Mouse (Mus musculus) right cerebral cortex, postnatal 25 days (tissue): Measurements from ENCODE around the gene Gm11985.

ENCODE experiments used
- DNase-seq: peaks from one replicate; pipeline ENCODE4 v3.0.0; 2022

Gm11985 gene

DNA sequence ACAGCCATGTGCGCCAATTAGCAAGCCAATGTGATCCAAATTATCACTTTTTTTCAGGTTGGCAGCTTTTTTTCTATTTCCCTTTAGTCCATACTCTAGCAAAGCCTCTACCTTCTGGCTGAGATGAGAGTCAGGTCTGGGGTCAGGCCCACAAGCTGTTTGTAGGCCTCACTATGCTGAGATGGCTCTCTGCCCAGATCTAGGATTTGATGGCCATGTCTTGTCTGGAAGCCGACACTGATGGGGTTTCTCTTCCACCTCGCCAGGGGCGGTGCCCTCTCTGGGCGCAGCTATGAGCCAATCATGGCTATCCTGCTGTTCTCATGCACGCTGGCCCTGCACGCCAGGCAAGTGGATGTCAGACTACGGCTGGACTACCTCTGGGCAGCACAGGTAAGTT is 37.9 kb downstream of the Gm11985 start:
- no peak for DNase-seq

DNA sequence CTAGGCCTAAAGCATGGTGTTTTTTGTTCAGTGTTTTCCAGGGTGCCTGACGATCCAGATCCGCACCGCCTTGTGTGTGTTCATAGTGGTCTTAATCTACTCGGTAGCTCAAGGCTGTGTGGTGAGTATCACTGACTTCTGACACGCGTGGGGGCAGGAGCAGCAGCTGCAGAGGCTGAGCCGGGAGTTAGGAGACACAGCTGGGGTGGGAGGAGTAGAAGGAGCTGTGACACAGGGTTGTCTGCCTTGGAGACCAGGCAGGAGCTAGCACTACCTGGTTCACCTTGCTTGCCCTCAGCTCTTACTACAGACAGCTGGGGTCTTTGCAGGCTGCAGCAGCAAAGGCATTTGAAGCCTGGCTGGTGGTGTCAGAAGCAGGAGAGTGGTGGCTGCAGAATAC is 38.9 kb downstream of the Gm11985 start:
- DNase-seq = no peak

DNA sequence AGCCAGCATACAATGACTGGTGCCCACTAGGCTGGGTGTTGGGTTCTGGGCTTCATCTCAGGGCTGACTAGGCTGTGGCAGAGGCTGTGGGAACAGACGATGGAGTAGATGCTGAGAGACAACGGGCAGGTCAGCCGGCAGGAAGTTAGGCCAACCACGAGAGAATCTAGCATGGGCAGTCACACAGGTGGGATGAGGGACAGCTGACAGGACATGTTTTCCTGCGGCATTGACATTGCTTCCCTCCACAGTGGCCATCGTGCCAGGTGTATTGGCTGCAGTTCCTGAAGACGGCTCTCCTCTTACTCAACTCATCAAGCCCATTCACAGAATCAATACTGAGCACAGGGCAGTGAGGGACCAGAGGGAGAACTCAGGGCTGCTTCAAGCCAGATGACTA is 40.4 kb downstream of the Gm11985 start:
- no peak for DNase-seq

DNA sequence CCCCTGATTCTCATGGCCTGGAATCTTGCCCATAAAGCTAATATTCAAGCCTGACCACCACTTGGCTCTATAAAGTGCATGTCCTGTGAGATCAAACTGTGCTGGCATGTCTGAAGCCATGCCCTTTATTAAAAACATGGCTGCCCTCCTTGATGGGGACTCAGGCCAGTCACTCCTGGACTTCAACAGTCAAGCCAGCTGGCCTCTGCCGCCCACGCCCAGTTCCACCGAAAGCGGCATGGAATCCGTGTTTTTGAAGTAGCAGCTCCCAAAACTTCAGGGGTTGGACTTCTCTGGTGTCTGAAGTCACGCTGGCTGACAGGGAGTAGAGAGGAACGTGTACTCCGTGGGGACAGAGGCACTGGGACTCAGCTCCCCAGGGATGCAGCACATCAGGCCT is 40.8 kb downstream of the Gm11985 start:
- no peak for DNase-seq

DNA sequence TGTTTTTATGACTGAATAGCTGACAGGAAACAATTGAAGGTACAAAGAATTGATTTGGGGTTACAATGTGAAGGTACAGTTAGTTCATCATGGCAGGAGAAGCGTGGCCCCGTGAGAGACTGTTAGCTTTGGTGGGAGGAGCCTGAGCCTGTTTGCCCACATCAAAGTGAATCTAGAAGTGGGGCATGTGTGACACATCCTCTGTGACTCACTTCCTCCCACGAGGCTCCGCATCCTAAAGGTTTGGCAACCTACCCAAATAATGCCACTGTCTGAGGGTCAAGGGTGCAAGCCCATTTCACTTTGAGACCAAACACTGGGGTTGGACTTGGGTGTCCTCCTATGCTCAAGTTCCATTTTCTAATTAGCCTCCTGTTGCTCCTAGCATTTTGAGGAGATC is 43.1 kb downstream of the Gm11985 start:
- DNase-seq = no peak

DNA sequence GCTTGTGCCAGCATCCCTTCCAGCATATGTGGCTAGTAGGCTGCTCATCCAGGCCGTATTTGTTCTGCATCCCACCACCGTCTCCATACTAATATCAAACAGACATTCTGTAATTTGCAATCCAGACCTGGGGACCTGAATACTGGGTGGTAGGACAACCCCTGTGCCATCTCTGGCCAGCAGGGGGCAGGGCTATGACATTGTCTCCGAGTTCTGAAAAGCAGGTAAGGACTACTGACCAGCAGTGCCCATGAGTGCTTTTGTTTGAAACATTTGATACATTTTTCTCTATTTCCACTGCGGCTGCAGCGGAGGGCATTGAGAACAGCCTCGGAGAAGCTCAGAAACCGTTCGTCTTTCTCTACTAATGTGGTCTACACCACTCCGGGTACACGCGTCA is 44.0 kb downstream of the Gm11985 start:
- no peak for DNase-seq

DNA sequence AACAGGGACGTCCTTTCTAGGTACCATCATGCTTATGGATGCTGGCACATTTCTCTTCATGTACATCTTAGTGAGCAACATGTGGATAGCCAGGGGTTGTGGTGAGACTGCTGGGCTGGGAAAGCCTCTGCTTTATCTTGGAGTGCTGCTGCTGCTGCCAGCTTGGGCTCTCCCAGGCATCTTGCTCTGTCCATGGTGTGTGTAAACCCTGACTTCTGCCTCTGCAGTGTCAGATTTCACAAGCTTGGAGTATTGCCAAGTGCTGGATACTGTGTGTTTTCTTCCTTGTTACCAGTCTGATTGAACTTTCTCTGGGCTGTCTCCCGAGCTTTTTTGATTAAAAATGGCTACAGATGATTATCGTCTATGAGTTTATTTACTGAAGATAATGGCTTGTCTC is 45.6 kb downstream of the Gm11985 start:
- no peak for DNase-seq

DNA sequence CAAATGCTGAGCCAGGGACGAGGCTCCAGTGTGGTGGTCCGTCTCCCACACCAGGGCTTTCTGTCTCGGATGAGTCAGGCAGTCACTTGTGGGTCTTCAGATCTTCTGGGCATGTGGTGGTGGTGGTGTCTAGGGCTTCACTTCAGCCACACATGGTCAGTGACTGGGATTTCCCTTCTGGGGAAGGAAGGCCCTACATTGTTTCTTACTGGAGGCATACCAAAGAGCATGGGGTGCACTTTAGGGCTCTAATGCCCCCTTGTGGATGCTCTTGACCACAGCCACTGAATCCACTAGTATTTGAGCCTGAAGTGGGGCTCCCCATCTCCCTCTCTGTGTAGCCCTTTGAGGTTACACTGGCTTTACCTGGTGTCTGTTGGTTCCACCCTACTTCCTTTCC is 47.9 kb downstream of the Gm11985 start:
- no peak for DNase-seq

DNA sequence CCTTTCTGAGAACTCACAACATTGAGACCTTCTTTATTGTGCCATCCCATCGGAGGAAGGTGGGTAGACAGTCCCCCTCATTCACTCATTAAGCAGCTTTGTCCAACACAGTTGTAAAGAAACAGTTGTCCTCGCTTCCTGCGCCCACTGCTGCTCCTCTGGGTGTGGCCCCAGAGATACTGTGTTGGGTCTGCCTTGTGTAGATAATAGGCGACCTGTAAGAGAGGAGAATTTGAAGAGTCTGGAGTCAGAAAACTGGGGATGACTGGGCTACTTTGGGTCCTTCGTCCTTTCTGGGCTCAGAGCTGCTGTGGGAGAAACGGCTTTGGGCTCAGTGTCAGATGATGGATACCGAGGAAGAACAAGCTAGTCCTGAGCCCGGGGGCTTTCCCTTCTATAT is 50.0 kb downstream of the Gm11985 start:
- no peak for DNase-seq

DNA sequence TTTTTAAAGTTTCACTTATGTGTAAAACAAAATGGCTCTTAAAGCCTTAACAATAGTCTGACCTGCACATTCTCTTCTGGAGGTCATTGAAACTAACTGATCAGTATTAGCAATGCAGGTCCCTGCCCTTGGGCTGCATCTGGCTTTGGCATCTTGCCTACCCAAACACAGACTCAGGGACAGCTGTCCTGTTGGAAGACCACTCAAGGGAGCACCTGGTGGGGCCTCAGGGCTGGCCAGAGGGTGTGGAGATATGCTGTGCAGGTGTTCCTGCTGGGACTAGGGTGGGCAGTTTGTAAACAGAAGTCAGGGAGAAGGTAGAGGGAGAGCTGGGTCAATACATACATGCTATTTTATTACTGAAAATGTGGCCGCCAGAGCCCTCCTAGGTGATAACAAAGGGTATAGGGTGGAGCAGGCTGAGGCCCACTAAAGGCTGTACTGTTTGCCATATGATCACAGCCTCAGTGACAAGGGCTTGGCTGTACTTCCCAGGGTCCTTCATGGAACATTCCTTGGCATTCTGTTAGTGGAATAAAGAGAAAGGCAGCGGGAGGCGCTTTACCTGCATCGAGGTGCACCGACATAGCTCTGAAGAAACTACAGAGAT is 52.0 kb downstream of the Gm11985 start:
- no peak for DNase-seq

DNA sequence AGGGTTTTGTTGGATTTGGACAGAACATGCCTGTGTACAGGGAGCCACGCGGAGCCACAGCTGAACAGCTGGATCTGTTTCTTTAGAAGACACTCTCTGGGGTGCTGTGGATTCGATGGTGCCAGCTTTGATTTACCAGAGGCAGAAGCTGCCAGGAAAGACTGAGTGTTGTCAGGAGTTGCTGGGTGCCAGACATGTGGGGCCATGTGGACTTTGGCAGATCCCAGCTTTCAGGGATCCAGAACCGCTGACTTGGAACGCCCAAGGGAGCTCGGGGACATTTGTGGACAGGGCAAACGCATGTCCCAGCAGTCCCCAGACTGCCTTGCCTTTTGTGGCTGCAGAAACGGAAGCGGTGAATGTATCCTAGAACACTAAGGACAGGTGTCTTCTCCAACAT is 52.6 kb downstream of the Gm11985 start:
- no peak for DNase-seq

DNA sequence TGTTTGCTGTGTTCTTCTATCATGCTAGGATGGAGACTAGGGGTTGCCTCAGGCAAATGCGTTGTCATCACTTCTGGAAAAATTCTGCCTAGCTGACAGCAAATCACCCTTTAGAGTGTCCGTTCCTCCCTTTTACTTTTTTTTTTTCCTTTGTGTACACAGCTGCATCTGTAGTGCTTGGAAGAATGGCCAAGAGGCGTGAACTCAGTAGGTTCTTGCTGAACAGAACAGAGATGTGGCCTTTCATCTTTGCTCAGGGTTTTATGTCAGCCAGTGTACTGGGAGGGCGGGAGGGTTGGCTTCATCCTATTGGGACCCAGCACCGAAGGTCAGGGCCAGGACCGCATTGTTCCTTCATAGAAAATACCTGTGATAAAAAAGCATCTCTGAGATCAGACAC is 53.1 kb downstream of the Gm11985 start:
- no peak for DNase-seq

DNA sequence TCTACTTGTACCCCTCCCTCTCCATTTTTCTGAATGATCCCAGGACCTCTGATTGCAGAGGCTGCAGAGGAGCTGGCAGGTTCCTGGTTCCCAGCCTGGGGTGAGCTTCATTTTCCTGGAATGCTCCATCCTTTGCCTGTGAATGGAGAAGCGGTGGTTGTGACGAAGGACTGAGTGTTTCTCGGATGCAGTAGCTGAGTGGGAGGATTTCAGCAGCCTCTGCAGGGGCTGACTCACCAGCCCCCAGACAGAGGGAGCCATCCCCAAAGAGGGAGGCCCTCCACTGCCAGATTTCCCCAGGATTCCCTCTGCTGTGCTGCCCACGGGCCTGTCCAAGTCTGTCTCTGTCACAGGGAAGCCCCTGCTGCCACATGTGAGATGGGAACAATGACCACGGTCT is 54.0 kb downstream of the Gm11985 start:
- DNase-seq = peak; percentile 68

DNA sequence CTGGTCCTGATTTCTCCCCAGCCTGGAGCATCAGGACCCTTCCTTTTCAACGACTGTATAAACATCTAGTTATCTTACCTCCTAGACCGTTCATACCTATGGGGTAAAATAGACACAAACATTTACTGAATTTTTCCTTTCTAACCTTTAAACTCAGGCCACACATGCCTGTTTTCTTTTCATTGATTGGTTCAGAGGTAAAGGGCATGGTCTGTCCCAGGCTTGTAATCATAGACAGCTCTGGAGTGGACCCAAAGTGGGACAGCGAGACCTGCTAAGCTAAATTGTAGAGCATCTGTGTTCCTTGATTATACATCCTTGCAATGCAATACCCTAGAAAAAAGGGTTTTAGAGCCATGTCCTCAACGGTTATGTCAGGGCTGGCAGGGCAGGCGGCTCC is 54.6 kb downstream of the Gm11985 start:
- DNase-seq = no peak
